Mouse (Mus musculus) spleen, postnatal 36 days (tissue): ENCODE results near the gene Cdkal1.
A peak's percentile ranks its signal among the peaks of the same experiment; 100 is the strongest.

Source experiments
- DNase-seq, 2 experiments: peaks; one replicate each; pipeline ENCODE4 v3.0.0; 2022; ENCODE audit warnings: low spot score in 2 of 2, mixed read lengths in 1 of 2

Cdkal1 gene

GRCm38 (mm10) chr13:29767587-29767986, 87.9 kb downstream of the Cdkal1 start:
- DNase-seq = no peak

GRCm38 (mm10) chr13:29766377-29766776, 89.1 kb downstream of the Cdkal1 start:
- DNase-seq = no peak

GRCm38 (mm10) chr13:29765296-29765695, 90.2 kb downstream of the Cdkal1 start:
- no peak for DNase-seq

GRCm38 (mm10) chr13:29759691-29760467, 95.6 kb downstream of the Cdkal1 start:
- DNase-seq = no peak

GRCm38 (mm10) chr13:29756052-29756451, 99.4 kb downstream of the Cdkal1 start:
- peak in 1 of 2 experiments; percentile 19 for DNase-seq

- DNase-seq = no peak
Measured at GRCm38 (mm10) chr13:29753254-29753653, 102.2 kb downstream of the Cdkal1 start.

- no peak for DNase-seq
Measured at GRCm38 (mm10) chr13:29752061-29752460, 103.4 kb downstream of the Cdkal1 start.

GRCm38 (mm10) chr13:29751201-29751600, 104.3 kb downstream of the Cdkal1 start:
- no peak for DNase-seq

GRCm38 (mm10) chr13:29747347-29747647, 108.2 kb downstream of the Cdkal1 start:
- DNase-seq = no peak

GRCm38 (mm10) chr13:29746501-29747346, 108.8 kb downstream of the Cdkal1 start:
- DNase-seq = no peak

- no peak for DNase-seq
Measured at GRCm38 (mm10) chr13:29745073-29745472, 110.4 kb downstream of the Cdkal1 start.

- no peak for DNase-seq
Measured at GRCm38 (mm10) chr13:29744188-29744587, 111.3 kb downstream of the Cdkal1 start.

- DNase-seq = no peak
Measured at GRCm38 (mm10) chr13:29743761-29744160, 111.7 kb downstream of the Cdkal1 start.

GRCm38 (mm10) chr13:29737675-29738461, 117.6 kb downstream of the Cdkal1 start:
- DNase-seq = peak; percentile 64 to 70

- DNase-seq = no peak
Measured at GRCm38 (mm10) chr13:29734496-29734895, 121.0 kb downstream of the Cdkal1 start.

GRCm38 (mm10) chr13:29726154-29726825, 129.2 kb downstream of the Cdkal1 start:
- no peak for DNase-seq

- no peak for DNase-seq
Measured at GRCm38 (mm10) chr13:29724855-29725254, 130.6 kb downstream of the Cdkal1 start.

GRCm38 (mm10) chr13:29723150-29723549, 132.3 kb downstream of the Cdkal1 start:
- DNase-seq = no peak

- DNase-seq = no peak
Measured at GRCm38 (mm10) chr13:29721206-29721605, 134.3 kb downstream of the Cdkal1 start.

GRCm38 (mm10) chr13:29716550-29716949, 138.9 kb downstream of the Cdkal1 start:
- DNase-seq = no peak

GRCm38 (mm10) chr13:29715241-29715841, 140.1 kb downstream of the Cdkal1 start:
- peak in 1 of 2 experiments; percentile 5 for DNase-seq
